Mouse (Mus musculus) small intestine, adult 2 months (tissue): ENCODE measurements around the gene Parp3.

Experiments
- CTCF ChIP-seq: fragments of 200-500 bp; IDR thresholded peaks from 2 replicates; pipeline ENCODE4 v1.5.1; 2012; ENCODE audit warnings: low read depth, mild to moderate bottlenecking, control low read depth, inconsistent platforms, low read length, moderate library complexity, mixed read lengths; ENCODE audit not compliant: insufficient replicate concordance, insufficient read length; ENCODE audit errors: extremely low read depth
- POLR2A ChIP-seq: fragments of 200-500 bp; IDR thresholded peaks from 2 replicates; pipeline ENCODE4 v1.6.1; 2012; ENCODE audit warnings: low read depth, mild to moderate bottlenecking, control low read depth, inconsistent platforms, low read length, moderate library complexity

DNA sequence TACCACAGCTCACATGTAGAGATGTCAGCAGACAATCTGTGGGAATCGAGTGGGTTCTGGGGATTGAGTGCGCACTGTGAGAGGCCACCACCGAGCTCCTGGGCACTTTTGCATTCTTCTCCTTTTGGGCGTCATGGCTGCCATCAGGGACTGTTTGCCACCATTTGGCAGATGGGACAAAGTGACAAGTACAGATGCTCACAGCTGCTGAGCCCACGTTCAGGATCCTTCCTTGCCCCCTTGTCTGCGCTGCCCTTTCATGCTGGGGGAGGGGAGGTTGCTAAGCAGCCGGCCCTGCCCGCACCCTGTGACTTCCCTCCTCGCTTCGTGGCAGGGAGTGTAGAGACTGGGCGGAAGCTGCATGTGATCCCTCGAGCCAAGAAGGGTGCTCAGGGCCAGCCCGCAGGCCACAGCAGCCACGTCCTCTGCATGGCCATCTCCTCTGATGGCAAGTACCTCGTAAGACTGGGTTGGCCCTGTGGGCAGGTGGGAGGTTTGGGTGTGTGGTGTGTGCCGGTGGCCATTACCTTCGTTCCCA is 5.9 kb upstream of the Parp3 start:
- TF ChIP-seq POLR2A (no peak), CTCF (no peak)
